Mouse (Mus musculus) liver, embryonic 14.5 days (tissue): ENCODE data around the gene Gm11568. TPM values are rescaled to one million over a fixed set of nuclear protein-coding genes. Genes with fewer than 3 reads are reported as not detected.
"Not testable (repeated sequence)": the region's sequence is repeated elsewhere in the genome, so short reads cannot be mapped to it uniquely, and the experiment has no call there.

Source experiments
- ATAC-seq: fragments of 200-750 bp; cut with Nextera tagmentation; 2 replicates; pipeline ENCODE4 v1.8.0; 2017; ENCODE audit warnings: moderate number of reproducible peaks, mild to moderate bottlenecking, moderate library complexity; ENCODE audit not compliant: insufficient read depth
- DNase-seq, 3 experiments: peaks; one replicate each; pipeline ENCODE4 v3.0.0-alpha.2; 2012 to 2013; ENCODE audit warnings: low read depth in 3 of 3, low spot score in 3 of 3
- H3K27ac ChIP-seq: fragments of 300-500 bp; sonication (generic); 2 replicates; pipeline ENCODE4 v1.5.1; 2014; ENCODE audit warnings: moderate library complexity, mild to moderate bottlenecking, control low read depth, inconsistent platforms
- H3K27me3 ChIP-seq: fragments of 300-500 bp; sonication (generic); 2 replicates; pipeline ENCODE4 v1.6.1; 2014; ENCODE audit warnings: mild to moderate bottlenecking, low read length, moderate library complexity; ENCODE audit not compliant: control insufficient read depth, insufficient read depth
- H3K36me3 ChIP-seq: fragments of 300-500 bp; sonication (generic); replicated peaks from 2 replicates; pipeline ENCODE4 v1.6.1; 2014; ENCODE audit warnings: low read depth; ENCODE audit not compliant: control insufficient read depth, insufficient read depth
- H3K4me1 ChIP-seq, 2 experiments: fragments of 200-500 bp in 1 of 2; fragments of 300-500 bp in 1 of 2; sonication (generic) in 1 of 2; replicated peaks; 2 replicates each; pipeline ENCODE4 v1.6.1; 2012 to 2014; ENCODE audit warnings: antibody characterized with exemption in 1 of 2, inconsistent platforms in 1 of 2, low read length in 1 of 2; ENCODE audit not compliant: control insufficient read depth in 2 of 2, insufficient read depth in 2 of 2
- H3K4me2 ChIP-seq: fragments of 300-500 bp; sonication (generic); 2 replicates; pipeline ENCODE4 v1.6.1; 2014; ENCODE audit warnings: low read depth, mild to moderate bottlenecking, control low read depth, moderate library complexity
- H3K4me3 ChIP-seq, 2 experiments: fragments of 200-500 bp in 1 of 2; fragments of 300-500 bp in 1 of 2; sonication (generic) in 1 of 2; 2 replicates each; pipeline ENCODE4 v1.5.1; 2012 to 2014; ENCODE audit warnings: low read depth in 2 of 2, low read length in 2 of 2, mild to moderate bottlenecking in 2 of 2, control low read depth in 1 of 2, inconsistent platforms in 1 of 2, moderate library complexity in 1 of 2; ENCODE audit not compliant: insufficient read depth in 1 of 2
- H3K9ac ChIP-seq: fragments of 300-500 bp; sonication (generic); replicated peaks from 2 replicates; pipeline ENCODE4 v1.6.1; 2014; ENCODE audit warnings: mild to moderate bottlenecking, control low read depth, moderate library complexity
- H3K9me3 ChIP-seq: fragments of 300-500 bp; sonication (generic); 2 replicates; pipeline ENCODE4 v1.6.1; 2016; ENCODE audit warnings: low read length, mixed read lengths; ENCODE audit not compliant: control insufficient read depth
- CTCF ChIP-seq: IDR thresholded peaks from 2 replicates; pipeline ENCODE4 v1.5.1; 2016; ENCODE audit warnings: antibody characterized with exemption, low read depth, control low read depth
- EP300 ChIP-seq: IDR thresholded peaks from 2 replicates; pipeline ENCODE4 v1.6.1; 2016; ENCODE audit warnings: antibody characterized with exemption, low read depth
- WGBS: fragments of 180-500 bp; shearing (Covaris S2); extraction: QIAGEN DNeasy Blood & Tissue Kit; methylation state at CpG from one replicate; pipeline ENCODE4 v1.1.7; 2014; ENCODE audit not compliant: insufficient replicate concordance; 5-methylcytosine and 5-hydroxymethylcytosine counted together
- polyA plus RNA-seq, 2 experiments: library from polyadenylated mRNA; depleted of rRNA in 1 of 2; stranded (reverse) in 1 of 2; unstranded in 1 of 2; fragments of >200 nt; fragmentation: Nextera tagmentation in 1 of 2; extraction: Ambion mirVana in 1 of 2; gene quantifications; 2 replicates each; pipeline versions ENCODE4 v1.2.1 to v1.2.3; 2012 to 2014

Gm11568 gene
- not detected in 2 replicates for polyA plus RNA-seq (2012; rRNA removed)
- polyA plus RNA-seq (2014; fragmentation: Nextera tagmentation; extraction: Ambion mirVana): not detected in 2 replicates

DNA sequence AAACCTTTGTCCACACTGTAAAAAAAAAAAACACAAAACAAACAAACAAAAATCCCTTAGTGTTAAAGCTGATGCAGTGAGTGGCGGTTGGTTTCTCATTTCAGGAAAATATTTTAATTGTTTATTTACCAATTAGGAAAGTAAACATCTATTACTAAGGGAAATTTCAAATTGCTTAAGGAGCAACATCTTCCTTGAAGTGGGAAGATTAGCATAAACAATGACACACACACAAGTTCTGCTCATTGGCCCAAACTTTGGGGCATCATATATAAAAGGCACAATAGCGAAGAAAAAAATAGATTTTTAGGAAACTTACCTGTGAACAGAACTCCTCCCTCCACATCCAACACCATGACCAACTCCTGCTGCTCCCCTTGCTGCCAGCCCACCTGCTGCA lies at the start of gene Gm11568:
Gm11568 (plus strand) TSS at position 301 of the 400 bp plus-strand sequence.
- DNase-seq: no peak
- WGBS: 52% methylated on average over 2 of the region's 2 CpGs
- Histone ChIP-seq H3K9ac (no peak within 1 kb of the TSS), H3K4me2 (no peak within 1 kb of the TSS), H3K4me1 (no peaks in the 10 kb centered on the region), H3K27ac (no peak within 1 kb of the TSS), H3K27me3 (no peaks in the 10 kb centered on the region), H3K4me3 (no peak within 1 kb of the TSS), H3K9me3 (no peaks in the 10 kb centered on the region), H3K36me3 (no peaks in the 10 kb centered on the region)
- TF ChIP-seq EP300 (no peak), CTCF (no peak)
- ATAC-seq: no peak

DNA sequence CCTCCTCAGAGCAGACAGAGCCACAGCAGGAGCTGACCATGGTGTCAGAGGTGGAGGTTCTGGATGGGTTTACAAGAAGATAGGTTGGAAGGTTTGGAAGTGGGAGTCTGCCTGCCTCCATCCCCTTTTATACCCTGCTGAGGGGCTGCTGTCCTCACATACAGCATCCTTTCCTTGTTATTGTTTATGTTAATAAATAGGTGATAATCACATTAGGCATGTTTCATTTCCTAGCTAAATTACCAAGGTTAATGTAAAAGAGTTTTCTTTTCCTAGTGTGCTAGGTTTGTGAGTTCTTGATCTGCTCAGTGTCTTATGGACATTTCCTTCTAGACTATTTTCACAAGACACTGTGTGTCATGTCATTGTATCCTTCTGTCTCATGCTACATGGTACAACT lies 47.9 kb upstream of the Gm11568 start, which contains the start of gene Krtap4-13:
Krtap4-13 (minus strand) TSS at position 101 of the 400 bp plus-strand sequence.
- not testable (repeated sequence) for H3K36me3 ChIP-seq, DNase-seq, H3K27me3 ChIP-seq, H3K27ac ChIP-seq, H3K9ac ChIP-seq, H3K9me3 ChIP-seq, H3K4me3 ChIP-seq, H3K4me2 ChIP-seq, ATAC-seq, H3K4me1 ChIP-seq

DNA sequence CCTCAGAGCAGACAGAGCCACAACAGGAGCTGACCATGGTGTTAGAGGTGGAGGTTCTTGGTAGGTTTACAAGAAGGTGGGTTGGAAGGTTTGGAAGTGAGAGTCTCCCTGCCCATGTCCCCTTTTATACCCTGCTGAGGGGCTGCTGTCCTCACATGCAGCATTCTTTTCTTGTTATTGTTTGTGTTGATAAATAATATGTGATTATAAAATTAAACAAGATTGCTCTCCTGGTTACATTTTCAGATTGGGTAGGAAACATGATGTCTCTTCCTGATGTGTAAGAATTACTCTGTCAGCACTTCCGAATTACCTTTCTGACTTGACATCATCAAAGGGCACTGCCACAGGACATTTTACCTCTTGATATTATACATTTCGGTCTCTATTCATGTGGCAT lies 42.2 kb upstream of the Gm11568 start, which contains the start of gene Gm11564:
Gm11564 (minus strand) TSS at position 101 of the 400 bp plus-strand sequence.
- not testable (repeated sequence) for DNase-seq, H3K9ac ChIP-seq, ATAC-seq, H3K27ac ChIP-seq, H3K4me1 ChIP-seq, H3K9me3 ChIP-seq, H3K4me2 ChIP-seq, H3K36me3 ChIP-seq, H3K27me3 ChIP-seq, H3K4me3 ChIP-seq
- 43% methylated on average over 2 of the region's 2 CpGs for WGBS

DNA sequence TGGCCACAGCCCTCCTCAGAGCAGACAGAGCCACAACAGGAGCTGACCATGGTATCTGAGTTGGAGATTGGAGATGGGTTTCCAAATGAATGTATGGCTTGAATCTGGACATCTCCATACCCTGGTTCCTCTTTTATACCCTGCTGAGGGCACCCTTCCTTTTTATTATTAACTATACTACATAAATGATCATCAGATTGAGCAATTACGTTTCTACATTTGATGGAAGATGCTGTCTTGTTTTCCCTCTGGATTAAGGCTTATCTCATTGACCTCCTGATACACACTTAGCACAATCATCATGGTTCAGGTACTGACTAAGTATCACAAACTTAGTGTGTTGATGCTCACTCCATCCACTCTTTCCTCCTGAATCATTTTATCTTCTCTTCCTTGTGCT lies 19.8 kb upstream of the Gm11568 start, which contains the start of gene 2300003K06Rik:
2300003K06Rik (minus strand) TSS at position 101 of the 400 bp plus-strand sequence.
- DNase-seq: no peak
- Histone ChIP-seq H3K9me3 (no peaks in the 10 kb centered on the region), H3K27ac (no peak within 1 kb of the TSS), H3K4me2 (no peak within 1 kb of the TSS), H3K9ac (no peak within 1 kb of the TSS), H3K4me1 (no peaks in the 10 kb centered on the region), H3K36me3 (no peaks in the 10 kb centered on the region), H3K27me3 (no peaks in the 10 kb centered on the region), H3K4me3 (no peak within 1 kb of the TSS)
- 54% methylated on average over 1 of the region's 1 CpGs for WGBS
- TF ChIP-seq EP300: no peak
- TF ChIP-seq CTCF: no peak
- no peak for ATAC-seq

DNA sequence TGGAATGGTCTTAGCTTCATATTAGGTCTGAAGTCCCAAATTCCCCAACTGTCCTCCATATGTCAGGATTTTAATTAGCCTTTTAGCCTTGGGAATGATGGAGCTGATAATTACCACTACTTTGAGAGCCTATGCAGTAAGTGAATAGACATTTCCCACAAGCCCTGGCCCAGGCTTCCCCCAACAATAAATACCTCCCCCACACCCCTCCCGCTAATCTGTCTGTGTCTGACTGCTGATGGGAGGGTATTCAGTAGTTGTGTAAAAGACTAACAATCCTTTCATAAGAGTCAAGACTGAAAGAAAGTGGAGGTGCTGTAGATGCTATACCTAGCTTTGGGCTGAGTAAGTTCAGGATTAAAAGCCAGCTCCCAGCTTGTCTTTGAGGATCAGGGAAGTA lies 15.5 kb upstream of the Gm11568 start:
- H3K36me3 ChIP-seq: no peaks in the 10 kb centered on the region
- H3K4me1 ChIP-seq: no peaks in the 10 kb centered on the region
- H3K4me2 ChIP-seq: no peak overlapping the region
- H3K27ac ChIP-seq: no peak overlapping the region
- no peak for DNase-seq
- no peak overlapping the region for H3K4me3 ChIP-seq
- ATAC-seq: no peak
- no peak overlapping the region for H3K9ac ChIP-seq
- H3K9me3 ChIP-seq: no peaks in the 10 kb centered on the region
- 36% methylated on average over 1 of the region's 1 CpGs for WGBS
- H3K27me3 ChIP-seq: no peaks in the 10 kb centered on the region
- TF ChIP-seq CTCF (no peak), EP300 (no peak)
